Mouse (Mus musculus) lung, postnatal 14 days (tissue): ENCODE measurements around the gene Pknox2.

ENCODE experiments used
- DNase-seq: peaks from one replicate; pipeline ENCODE4 v3.0.0; 2021

Gene Pknox2

DNA sequence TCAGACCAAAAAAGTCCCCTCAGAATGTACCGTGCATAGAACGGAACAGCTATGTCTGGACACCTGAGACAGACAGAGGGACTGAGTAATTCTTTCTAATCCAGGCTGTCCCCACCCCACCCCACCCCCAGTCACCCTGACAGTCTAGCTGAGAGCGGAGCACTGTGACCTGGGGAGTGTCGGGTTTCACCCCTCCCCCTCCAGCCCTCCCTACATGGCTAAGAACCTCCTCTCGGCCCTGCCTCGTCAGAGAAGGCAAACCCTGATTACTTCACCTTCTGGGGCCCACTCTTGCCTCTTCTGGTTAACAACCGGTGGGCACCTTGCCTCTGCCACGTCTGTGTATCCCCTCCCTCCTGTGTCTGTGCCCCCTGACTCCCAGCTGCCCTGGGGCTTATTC, 7.7 kb downstream of the Pknox2 start:
- DNase-seq, result no peak

DNA sequence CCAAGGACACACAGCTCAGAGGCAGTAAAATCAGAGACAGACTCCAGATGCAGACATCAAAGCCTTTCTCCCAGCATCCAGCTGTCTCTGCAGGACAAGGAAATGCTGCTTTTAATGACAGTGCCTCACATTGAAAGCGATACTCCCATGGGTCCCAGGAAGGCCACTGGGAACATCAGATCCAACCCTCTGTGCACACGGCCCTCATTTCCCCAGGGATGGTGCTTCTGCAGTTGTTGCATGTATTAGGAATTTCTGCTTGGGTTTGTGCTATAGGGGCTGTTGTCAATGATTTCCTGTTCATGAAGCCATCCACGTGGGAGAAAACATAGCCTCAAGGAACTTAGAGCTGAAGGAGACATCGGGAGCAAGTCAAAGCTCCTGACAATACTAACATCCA, 8.3 kb downstream of the Pknox2 start:
- no peak for DNase-seq

DNA sequence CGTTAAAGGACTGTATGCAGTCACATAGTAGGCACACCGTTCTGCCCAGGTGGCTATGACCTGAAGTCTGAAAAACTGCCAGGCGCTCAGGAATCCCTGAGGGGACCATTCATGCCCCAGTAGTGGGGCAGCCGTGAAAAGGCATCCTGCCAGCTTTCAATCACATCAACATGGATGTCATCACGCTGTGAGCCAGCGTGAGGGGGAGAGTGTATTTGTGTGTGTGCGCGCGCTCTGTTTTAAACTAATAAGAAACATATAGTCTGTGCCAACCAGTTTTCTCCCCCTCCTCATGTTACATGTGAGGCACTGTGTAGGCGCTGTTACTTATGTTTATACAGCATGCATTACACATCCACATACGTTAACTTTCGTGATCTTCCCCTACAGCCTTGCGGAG, 10.9 kb downstream of the Pknox2 start:
- no peak for DNase-seq

DNA sequence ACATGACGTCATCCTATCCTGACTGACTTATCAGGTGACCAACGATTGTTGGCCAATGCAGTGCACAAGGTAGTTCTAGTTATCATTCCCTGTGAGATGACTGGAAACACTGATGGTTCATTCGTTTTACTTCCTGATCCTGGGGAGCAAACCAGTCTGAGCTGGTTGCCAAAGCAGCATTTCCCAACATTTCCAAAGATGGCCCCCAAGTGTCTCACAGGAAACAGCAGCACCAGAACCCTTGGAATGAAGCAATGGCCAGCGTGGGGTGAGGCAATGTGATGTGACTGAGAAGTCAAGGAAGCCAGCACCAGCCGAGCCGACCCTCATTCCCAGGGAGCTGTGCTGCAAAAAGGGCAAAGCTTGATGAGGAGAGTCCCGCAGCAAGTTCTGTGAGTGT, 13.7 kb downstream of the Pknox2 start:
- no peak for DNase-seq

DNA sequence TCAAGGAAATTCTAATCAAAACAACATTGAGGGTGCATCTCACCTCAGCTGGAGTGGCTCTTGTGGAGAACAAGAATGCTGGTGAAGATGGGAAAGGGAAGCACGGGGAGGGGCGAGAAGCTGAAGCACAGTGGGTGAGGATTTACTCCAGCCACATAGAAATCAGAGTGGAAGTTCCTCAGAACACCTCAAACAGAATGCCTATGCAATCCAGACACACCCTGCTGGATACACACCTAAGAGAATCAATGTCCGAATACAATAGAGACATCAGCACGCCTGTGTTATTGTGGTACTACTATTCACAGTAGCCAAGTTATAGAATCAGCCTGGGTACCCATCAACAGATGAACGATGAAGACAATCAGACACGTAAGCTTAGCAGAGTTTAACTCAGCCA, 18.2 kb downstream of the Pknox2 start:
- no peak for DNase-seq

DNA sequence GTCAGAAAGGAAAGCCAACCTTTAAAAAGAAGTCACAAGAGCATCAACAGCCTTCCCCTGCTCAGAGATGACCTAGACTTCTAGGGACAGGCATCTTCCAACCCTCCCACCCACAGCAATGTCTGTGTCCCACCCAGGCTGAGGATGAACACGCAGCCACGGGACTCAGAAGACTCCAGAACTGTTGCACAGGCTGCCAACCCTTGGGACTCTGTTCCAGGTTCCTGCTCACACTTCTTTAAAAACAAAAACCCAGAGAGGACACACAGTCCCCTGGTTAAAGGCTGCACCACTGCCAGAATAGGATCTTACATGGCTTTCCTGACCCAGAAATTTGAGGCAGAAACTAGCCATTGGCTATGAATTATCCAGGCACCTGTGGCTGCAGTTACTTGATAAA, 21.0 kb downstream of the Pknox2 start:
- DNase-seq, result peak; percentile 55

DNA sequence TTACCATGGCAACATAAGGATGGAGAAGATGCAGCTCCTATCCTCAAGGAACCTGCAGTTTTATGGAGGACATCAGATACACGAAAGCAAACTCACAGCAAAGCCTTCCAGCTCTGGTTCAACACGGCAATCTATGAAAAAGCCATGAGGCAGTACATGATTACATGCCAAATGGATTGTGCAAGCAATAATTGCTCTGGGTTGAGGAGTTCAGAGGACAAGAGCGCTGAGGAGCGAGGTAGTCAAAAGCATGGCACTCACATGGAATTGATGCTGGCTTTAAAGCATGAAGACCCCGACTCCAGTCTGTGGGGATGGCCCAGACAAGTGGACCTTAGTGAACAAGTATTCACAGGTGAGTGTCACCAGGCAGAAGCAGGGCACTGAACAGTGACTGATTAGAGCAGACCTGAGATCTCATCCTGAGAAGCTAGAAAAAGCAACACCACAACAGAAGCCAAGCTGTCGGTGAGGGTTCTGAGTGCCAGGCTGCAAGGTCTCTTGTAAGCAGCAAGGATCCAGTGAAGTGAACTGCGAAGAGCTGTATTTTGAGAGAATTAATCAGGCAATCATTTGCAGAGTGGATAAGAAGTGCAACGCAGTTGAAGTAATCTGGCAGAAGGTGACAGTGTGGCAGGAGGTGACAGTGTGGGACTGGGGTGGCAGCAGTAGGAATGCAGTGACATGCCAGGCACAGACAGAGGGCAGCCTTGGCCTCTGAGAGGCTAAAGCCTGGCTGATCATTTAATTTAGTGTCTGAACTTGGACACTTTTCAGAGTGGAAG, 22.3 kb downstream of the Pknox2 start:
- no peak for DNase-seq

DNA sequence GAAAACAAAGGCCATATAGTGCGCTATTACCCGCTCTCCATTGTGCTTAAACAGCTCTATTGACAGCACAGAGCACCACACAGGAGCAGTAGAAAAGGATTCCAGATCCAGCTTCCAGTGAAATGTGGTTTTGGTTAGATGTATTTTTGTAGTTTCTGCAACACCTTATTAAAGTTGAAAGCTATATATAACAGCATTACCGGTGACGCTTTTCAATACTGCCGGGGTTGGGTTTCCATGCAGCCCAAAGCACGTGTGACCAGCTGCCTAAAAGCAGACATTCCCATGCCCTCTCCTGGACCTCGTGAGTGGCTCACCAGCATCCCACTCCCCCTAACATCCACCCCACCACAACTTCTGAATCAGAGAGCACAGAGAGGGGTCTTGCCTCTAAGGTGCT, 23.8 kb downstream of the Pknox2 start:
- DNase-seq, result no peak

DNA sequence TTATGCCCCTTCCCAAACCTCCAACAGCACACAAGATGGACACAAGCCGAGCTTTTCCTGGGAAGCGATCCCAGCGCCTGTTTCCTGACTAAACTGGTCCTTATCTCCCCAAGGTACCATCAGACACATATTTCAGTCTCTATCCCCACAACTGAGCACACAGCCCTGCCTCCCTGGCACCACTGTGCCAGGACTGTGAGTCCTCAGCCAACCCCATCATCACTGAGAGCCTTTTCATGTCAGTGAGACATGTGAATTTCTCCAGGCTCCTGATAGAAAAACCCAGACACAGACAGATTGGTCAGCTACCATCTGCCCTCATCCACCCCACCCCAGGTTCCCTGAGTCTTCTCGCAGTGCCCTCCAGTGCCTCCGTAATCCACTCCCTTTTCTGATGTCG, 24.2 kb downstream of the Pknox2 start:
- DNase-seq, result no peak

DNA sequence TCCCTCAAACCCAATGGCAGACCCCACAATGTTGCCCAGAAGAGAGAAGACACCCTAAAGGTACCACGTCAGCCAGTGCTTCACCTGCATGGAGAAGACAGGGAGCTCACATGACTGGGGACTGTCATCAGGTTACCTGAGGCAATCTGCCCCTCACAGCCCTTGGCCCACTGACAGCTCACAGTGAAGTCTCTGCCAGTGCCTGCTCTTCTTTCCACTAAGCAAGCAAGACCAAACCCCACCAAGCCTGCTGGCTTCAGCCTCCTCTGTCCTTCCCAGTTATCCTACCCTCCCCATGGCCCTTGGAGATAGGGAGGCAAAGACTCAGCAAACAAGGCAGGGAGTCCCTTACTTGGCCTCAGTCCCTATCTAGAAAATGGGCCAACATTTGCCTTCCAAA, 24.8 kb downstream of the Pknox2 start:
- DNase-seq, result no peak

DNA sequence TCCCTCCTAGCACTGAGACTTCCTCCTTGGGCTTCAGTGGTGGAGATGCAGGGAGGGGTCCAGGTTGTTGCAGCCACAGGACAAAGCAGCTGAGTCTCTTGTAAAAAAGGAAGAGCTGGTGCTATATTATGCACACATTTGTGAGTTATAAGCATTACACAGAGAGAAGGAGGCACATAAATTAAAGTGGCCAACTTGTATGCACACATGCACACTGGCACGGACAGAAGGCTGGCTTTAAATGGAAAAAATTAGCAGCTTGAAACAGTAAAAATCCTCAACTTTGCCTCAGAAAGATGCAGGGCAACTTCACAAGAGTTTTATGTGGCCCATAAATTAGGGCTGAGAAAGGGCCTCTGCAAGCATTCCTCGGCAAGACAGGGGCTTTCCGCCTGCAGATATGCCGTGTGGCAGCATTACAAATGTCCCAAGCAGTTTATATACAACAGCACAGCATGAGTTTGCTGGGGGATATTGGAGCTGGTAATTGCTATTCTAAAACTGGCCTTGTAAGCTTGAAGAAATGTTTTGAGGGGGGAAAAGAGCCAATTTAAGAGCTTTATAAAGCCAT, 25.4 kb downstream of the Pknox2 start:
- DNase-seq, result no peak

DNA sequence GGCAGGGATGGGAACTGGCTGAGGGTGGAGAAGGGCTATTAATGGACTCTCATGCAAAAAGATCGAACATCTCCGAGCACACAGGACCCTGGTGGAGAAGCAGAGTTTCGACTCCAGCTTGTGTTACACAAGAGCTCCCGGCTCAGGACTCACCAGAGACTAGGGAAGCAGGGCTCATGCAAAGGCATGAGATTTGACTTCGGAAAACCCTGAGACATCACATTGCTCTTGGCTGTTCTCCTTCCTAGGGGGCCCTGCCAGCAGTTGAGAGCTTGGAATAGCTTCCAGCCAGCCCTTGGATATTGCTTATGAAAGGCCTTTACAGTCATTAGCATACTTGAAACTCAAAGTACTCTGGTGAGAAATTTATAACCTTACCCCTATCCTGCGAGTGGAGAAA, 26.4 kb downstream of the Pknox2 start:
- DNase-seq, result peak; percentile 54

DNA sequence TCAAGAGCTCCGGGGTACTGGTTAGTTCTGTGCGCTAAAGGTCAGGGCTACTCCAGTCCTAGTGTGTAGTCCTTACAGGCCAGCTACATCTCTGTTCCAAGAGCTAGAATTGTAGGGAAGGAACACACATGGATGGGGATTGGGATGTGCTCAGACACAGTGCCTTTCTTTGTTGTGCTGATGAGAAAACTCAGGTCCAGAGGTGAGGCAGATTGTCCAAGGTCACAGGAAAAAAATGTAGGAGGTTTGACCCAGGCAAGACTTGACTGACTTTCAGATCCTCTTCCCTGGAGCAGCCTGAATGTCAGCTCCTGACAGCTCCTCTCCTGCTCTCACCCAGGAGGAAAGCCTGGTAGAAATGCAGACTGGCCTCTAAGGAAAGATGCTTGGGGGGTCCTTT, 29.7 kb downstream of the Pknox2 start:
- DNase-seq, result no peak

DNA sequence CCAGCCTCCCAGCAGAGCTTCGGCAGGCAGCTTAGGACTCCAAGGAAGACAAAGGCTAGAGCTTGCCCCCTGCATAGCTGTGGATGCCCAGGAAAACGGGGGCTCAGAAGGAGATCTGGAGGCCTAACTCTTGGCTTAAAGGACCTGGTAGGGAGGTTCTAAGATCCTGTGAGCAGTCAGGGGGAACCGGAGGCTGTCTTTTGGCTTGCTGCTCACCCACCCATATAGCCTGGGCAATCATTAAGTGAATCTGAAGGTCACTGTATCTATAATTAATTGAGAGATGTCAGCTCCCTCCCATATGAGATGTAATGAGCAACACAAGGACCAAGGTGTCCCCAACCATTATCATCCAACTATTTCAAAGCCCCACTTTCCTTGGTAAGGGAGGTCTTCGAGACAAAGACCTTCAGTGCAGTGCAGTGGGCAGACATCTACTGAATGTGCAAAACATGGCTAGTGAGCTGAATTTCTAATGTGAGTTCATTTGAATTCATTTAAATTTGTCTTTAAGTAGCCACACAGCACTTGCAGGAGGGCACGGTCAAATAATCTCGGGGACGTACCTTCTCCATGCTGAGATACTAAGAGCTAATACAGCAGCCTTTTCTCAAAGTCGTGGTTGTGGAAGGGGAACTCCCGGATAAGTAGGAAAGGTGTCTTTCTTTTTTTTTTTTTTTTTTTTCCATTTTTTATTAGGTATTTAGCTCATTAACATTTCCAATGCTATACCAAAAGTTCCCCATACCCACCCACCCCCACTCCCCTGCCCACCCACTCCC, 30.4 kb downstream of the Pknox2 start:
- DNase-seq, result no peak

DNA sequence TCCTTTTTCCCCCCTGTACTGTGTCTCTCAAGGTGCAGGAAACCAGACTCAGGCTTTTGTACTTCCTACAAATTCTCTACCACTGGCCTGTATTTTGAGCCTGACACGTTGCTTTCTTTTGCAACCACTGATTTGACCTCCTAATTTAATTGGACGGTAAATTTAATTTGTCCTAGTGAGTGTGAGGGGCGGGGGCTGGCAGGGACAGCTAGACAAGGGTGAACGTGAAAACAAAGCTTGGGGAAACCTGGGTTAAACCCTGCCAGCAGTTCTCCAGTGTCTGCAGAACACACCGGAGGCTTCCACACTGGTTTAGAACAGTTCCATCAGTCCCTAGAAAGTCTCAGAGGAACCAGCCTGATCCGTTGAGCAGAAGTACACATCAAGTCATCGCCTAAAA, 31.4 kb downstream of the Pknox2 start:
- DNase-seq, result no peak

DNA sequence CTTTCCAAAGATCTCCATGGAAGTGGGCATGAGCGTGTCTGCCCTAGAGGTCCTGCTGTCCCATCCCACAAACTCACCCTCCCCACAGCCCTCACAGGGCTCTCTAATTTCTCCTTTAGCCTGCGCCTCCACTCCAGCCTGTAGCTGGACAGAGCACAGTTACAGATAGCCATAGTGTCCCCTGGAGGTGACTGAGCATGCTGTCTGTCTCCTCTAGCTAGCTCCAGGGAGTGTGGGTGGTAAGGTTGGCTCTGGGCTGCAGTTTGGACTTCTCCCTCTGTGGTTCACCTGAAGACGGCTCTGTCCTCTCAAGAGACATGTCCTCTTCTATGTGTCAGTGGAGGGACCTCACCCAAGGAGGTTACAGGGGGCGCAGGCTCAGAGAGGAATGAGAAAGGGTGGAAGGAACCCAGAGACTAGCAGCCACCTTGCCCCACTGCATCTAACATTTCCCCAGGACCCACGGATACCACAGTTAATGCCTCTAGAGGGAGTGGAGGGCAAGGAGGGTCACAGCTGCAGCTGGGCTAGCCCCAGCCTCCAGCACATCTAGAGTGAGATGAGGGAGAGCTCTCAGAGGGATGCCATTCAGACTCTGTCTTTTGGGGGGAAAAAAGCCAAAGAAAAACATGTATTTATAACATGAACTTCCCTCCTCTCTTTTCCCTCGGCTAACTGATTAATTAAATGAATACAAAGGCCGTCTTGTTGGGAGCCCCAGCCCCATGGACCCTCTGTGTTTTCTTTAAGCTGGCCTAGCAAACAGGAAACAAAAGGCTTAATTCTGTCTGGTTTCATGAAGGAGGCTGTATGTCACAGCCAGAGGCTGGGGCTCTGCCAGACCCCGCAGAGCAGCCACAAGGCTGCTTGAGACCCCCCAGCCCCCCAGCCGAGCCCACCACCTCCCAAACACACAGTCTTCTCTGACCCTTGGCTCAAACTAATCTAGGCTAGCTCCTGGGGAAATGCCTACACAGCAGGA, 32.6 kb downstream of the Pknox2 start:
- no peak for DNase-seq

DNA sequence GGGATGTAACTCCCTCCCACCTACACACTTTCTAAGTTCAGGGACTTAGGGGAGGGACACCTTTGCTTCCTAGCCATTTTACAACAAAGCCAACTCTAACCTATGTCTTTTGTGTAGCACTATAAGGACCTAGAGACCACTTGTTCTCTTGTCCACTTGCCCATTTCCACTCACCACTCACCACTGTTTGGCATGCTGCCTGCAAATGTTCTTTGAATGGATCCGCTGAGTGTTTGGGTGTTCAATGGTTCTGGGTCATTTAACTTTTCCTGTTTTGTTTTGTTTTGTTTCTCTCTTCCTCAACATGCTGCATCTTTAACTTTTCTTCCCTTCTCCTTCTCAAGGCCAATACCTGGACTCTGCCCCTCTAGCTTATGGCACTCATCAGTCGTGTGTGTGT, 39.7 kb downstream of the Pknox2 start:
- DNase-seq, result peak; percentile 44

DNA sequence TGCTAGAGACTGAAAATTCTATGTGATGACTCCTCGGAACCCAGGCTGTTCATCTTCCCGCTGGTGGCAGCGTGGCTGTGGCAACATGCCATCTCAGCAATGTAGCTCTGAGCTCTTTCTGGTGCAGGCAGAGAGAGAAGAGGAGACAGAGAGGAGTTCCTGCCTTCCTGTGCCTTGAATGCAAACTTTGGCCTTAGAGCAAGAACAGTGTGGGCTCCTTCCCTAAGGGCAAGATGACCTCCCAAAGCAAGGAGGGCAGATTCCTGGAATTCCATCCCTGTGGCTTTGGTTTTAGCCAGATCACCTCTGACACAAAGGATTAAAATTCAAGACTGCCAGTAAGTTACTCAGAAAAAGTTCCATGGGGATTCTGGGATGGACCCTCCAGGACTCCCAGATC, 40.4 kb downstream of the Pknox2 start:
- peak; percentile 29 for DNase-seq

DNA sequence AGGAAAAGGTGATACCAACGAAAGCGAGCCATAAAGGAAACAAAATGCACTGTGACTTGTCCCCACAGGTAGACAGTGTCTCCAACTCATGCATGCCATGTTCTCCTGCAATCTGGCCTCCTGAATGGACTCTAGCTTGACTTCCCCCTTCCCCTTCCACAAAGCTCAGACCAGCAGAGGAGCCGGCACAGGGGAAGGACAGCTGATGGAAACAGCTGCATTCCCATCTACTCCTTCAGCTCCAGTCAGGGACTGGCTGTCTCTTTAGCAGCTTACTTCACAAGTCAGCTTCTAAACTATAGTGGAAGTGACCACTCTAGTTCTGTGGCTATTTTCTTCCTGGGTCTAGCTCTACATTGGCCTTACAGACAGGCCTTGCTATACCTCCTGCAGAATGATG, 43.0 kb downstream of the Pknox2 start:
- no peak for DNase-seq

DNA sequence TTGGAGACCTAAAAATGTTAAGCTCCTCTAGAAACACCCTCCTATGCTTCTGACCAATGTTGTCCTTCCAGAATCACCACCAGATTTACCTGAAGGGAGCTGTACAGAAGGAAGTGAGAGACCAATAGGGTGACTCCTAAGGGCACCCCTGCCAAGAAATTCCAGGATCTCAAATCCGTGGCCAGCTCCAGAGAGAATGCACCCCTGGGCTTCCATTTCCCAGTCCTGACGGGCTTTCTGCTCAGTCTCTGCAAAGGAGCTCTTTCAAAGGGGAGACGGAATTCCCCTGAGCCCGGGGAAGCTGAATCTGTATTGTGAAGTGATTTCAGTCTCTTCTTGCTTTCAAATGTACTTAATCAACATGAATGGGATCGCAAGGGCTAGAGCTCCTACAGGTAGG, 43.4 kb downstream of the Pknox2 start:
- no peak for DNase-seq

DNA sequence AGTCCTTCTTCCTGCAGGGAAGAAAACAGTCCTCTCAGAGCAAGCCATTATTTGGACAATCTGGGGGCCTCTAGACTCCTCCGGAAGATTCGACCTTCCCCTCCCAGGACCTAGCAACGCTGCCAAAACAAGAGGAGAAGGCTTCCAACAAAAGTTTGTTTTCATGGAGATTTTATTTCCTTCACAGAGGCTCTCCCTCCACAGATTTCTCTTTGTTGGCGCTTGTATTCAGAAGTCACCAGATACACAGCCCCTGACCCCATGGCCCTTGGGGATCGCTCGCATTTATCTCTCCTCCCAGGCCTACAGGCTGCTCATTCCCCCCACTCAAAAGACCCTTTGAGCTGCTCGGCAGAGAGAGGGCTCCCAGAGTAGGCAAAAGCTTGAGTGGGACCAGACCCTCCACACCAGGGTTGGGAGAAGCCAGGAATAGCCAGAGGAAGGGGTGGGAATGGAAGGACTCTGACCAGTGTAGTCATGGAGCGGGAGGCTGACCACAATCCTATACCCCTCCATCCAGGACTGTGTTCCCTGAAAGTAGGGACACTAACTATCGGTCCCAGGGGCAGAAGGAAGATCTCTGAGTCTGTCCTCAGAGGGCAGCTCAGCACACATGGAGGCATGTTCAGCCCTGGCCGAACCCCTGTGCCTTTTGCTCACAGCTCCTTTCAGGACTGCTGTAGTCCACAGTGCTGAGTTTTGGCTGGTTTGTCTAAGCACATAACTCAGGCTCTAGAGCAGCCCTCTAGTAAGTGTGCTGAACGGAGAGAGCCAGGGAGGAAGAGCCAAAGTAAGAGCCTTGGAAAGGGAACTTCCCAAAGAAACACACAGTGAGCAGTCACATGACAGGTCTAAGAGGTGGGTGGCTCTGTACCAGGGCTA, 45.9 kb downstream of the Pknox2 start:
- no peak for DNase-seq

DNA sequence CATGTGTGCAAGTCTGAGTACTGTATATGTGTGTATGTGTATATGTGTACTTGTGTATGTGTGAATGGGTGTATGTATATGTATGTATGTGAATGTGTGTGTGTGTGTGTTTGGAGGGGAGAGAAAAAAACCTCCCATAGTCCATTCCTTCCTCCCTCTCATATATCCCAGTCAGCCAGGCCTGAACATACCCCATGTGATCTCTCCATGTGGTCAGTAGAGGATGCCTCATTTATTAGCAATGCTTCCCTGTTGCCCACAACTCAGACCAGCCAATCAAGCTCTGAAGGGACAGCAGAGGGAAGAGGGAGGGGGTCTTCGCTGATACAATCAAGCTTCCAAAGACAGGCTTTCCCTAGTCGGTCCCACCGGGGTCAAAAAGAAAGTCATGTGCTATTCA, 47.6 kb downstream of the Pknox2 start:
- DNase-seq, result no peak
